Mouse (Mus musculus) spleen, adult 12 weeks (tissue): ENCODE data around the gene Usp17la.
"Not testable (repeated sequence)": the region's sequence is repeated elsewhere in the genome, so short reads cannot be mapped to it uniquely, and the experiment has no call there.

Source experiments
- DNase-seq: peaks from one replicate; pipeline ENCODE4 v3.0.0; 2022; ENCODE audit warnings: low spot score

The Usp17la gene

GRCm38 (mm10) chr7:104856709-104857108 lies at the start of gene Usp17la:
Usp17la (plus strand) TSS chr7:104857009.
- DNase-seq: not testable (repeated sequence)

GRCm38 (mm10) chr7:104810335-104810734 lies 46.5 kb upstream of the Usp17la start:
- not testable (repeated sequence) for DNase-seq

GRCm38 (mm10) chr7:104842503-104842902 lies 14.3 kb upstream of the Usp17la start, which contains the start of gene Usp17lb:
Usp17lb (minus strand) TSS chr7:104842603.
- no peak for DNase-seq

GRCm38 (mm10) chr7:104843731-104844287 lies 13.0 kb upstream of the Usp17la start:
- no peak for DNase-seq

- DNase-seq: not testable (repeated sequence)
These were observed 5.3 kb upstream of the Usp17la start for GRCm38 (mm10) chr7:104851546-104851945.

GRCm38 (mm10) chr7:104855248-104855750 lies 1.5 kb upstream of the Usp17la start:
- no peak for DNase-seq

GRCm38 (mm10) chr7:104857683-104858082 lies 874 bp downstream of the Usp17la start:
- no peak for DNase-seq

GRCm38 (mm10) chr7:104861381-104861780 lies 4.6 kb downstream of the Usp17la start:
- DNase-seq: no peak

GRCm38 (mm10) chr7:104877731-104878130 lies 20.9 kb downstream of the Usp17la start, which contains the start of gene Olfr665:
Olfr665 (plus strand) TSS chr7:104878031.
- no peak for DNase-seq

- no peak for DNase-seq
These were observed 39.0 kb downstream of the Usp17la start, which contains the start of gene Olfr666 for GRCm38 (mm10) chr7:104895852-104896251. Olfr666 (minus strand) TSS chr7:104895952.
